Mouse (Mus musculus) lung, embryonic 16.5 days (tissue): Measurements from ENCODE around the gene Cenpa. TPM values are rescaled to one million over a fixed set of nuclear protein-coding genes. Genes with fewer than 3 reads are reported as not detected.

Experiments
- ATAC-seq: fragments of 200-750 bp; cut with Nextera tagmentation; 2 replicates; pipeline ENCODE4 v1.8.0; 2017; ENCODE audit warnings: low read depth, mild to moderate bottlenecking, moderate library complexity
- H3K27ac ChIP-seq: fragments of 300-500 bp; sonication (generic); 2 replicates; pipeline ENCODE4 v1.5.1; 2014; ENCODE audit warnings: mild to moderate bottlenecking, control low read depth, low read length
- H3K27me3 ChIP-seq: fragments of 300-500 bp; sonication (generic); 2 replicates; pipeline ENCODE4 v1.6.1; 2014; ENCODE audit warnings: low read depth, low read length, mixed read lengths; ENCODE audit not compliant: control insufficient read depth, insufficient read depth
- H3K36me3 ChIP-seq: fragments of 300-500 bp; sonication (generic); 2 replicates; pipeline ENCODE4 v1.6.1; 2014; ENCODE audit warnings: low read length; ENCODE audit not compliant: control insufficient read depth, insufficient read depth
- H3K4me1 ChIP-seq: fragments of 300-500 bp; sonication (generic); replicated peaks from 2 replicates; pipeline ENCODE4 v1.6.1; 2014; ENCODE audit warnings: low read length, mixed read lengths; ENCODE audit not compliant: control insufficient read depth, insufficient read depth
- H3K4me2 ChIP-seq: fragments of 300-500 bp; sonication (generic); 2 replicates; pipeline ENCODE4 v1.6.1; 2014; ENCODE audit warnings: low read depth, low read length, control low read depth
- H3K4me3 ChIP-seq: fragments of 300-500 bp; sonication (generic); 2 replicates; pipeline ENCODE4 v1.5.1; 2014; ENCODE audit warnings: mild to moderate bottlenecking, low read length, control low read depth
- H3K9ac ChIP-seq: fragments of 300-500 bp; sonication (generic); 2 replicates; pipeline ENCODE4 v1.6.1; 2014; ENCODE audit warnings: low read length, control low read depth
- H3K9me3 ChIP-seq: fragments of 300-500 bp; sonication (generic); 2 replicates; pipeline ENCODE4 v1.6.1; 2016; ENCODE audit warnings: low read length; ENCODE audit not compliant: control insufficient read depth
- WGBS: fragments of 180-500 bp; shearing (Covaris S2); extraction: QIAGEN DNeasy Blood & Tissue Kit; methylation state at CpG from one replicate; pipeline ENCODE4 v1.1.7; 2014; 5-methylcytosine and 5-hydroxymethylcytosine counted together
- polyA plus RNA-seq: library from polyadenylated mRNA; unstranded; fragments of >200 nt; fragmentation: Nextera tagmentation; extraction: Ambion mirVana; gene quantifications from 2 replicates; pipeline ENCODE4 v1.2.1, GENCODE M21; 2015

Gene Cenpa
- polyA plus RNA-seq, 1 experiment from 2014 or later, result 298 TPM

- peak within 1 kb of the TSS; percentile 52 for H3K4me3 ChIP-seq
- ATAC-seq, result peak; percentile 89
- H3K27me3 ChIP-seq, result peaks cover 41% of the 10 kb centered on the region
- no peak within 1 kb of the TSS for H3K27ac ChIP-seq
- H3K36me3 ChIP-seq, result no peaks in the 10 kb centered on the region
- peaks cover 23% of the 10 kb centered on the region for H3K4me1 ChIP-seq
- peak within 1 kb of the TSS; percentile 60 for H3K9ac ChIP-seq
- no peaks in the 10 kb centered on the region for H3K9me3 ChIP-seq
- 1% methylated on average over 67 of the region's 71 CpGs for WGBS
- peak within 1 kb of the TSS; percentile 95 for H3K4me2 ChIP-seq
Measured at GRCm38 (mm10) chr5:30711147-30712001, 44.8 kb downstream of the Cenpa start, which contains the start of gene Dpysl5. Gene Dpysl5 (plus strand): TSS chr5:30711564.

- no peaks in the 10 kb centered on the region for H3K9me3 ChIP-seq
- H3K36me3 ChIP-seq, result no peaks in the 10 kb centered on the region
- no peak overlapping the region for H3K27ac ChIP-seq
- H3K4me2 ChIP-seq, result peak overlapping the region; percentile 95
- peaks cover 41% of the 10 kb centered on the region for H3K27me3 ChIP-seq
- H3K4me1 ChIP-seq, result peaks cover 23% of the 10 kb centered on the region
- no peak for ATAC-seq
- peak overlapping the region; percentile 52 for H3K4me3 ChIP-seq
- WGBS, result under 1% methylated on average over 14 of the region's 14 CpGs
- H3K9ac ChIP-seq, result peak overlapping the region; percentile 60
Measured at GRCm38 (mm10) chr5:30712002-30712390, 45.4 kb downstream of the Cenpa start.

DNA sequence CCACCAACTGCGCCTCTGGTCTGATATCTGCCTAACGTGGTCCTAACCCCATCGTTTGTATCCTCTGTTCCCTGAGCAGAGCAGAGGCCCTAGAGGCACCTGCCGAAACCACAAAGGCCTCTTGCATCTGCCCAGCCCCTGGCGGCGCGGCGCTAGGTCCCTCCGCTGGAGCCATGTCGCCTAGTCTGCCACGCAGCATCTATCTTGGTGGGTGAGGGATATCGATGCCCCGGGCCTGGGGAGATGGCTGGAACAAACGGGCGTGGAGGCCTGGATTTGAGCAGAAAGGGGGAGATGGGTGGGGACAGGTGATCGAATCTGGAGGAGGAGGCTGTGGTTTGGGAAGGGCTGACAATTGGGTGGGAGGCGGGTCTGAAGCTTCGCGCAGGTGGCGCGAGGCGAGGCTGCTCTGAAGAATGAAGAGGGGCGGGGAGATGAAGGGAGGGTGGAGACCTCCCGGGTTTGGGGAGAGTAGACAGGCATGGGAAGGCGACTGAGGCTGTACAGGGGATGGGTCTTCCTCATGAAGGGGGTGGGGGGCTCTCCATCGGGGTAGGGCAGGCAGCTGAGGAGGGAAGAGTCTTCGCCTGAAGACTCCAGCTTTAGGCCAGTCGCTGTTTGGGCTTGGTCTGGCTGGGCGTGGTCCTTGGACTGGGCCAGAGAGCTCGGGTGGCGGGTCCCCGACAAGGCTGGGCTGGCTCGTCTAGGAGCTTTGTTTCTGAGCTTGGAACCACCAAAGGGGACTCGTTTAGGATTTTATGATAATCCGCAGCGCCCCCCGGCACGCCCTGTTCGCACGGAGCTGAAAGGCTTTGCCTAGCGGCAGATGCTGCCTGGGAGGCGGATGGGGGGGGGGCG is 46.1 kb downstream of the Cenpa start:
- WGBS, result under 1% methylated on average over 43 of the region's 43 CpGs
- no peak for ATAC-seq
- H3K27me3 ChIP-seq, result peaks cover 41% of the 10 kb centered on the region

GRCm38 (mm10) chr5:30713299-30713675 is 46.7 kb downstream of the Cenpa start:
- no peaks in the 10 kb centered on the region for H3K36me3 ChIP-seq
- H3K27me3 ChIP-seq, result peaks cover 39% of the 10 kb centered on the region
- no peak for ATAC-seq
- H3K9ac ChIP-seq, result peak overlapping the region; percentile 30; the same call in 1 of the 2 replicates
- no peaks in the 10 kb centered on the region for H3K9me3 ChIP-seq
- peak overlapping the region; percentile 52 for H3K4me3 ChIP-seq
- WGBS, result under 1% methylated on average over 20 of the region's 20 CpGs
- H3K4me1 ChIP-seq, result peaks cover 25% of the 10 kb centered on the region
- no peak overlapping the region for H3K27ac ChIP-seq
- peak overlapping the region; percentile 95 for H3K4me2 ChIP-seq

More for the DNA sequence above, 46.1 kb downstream of the Cenpa start:
- H3K9me3 ChIP-seq, result no peaks in the 10 kb centered on the region
- H3K27ac ChIP-seq, result no peak overlapping the region
- H3K36me3 ChIP-seq, result no peaks in the 10 kb centered on the region
- H3K4me2 ChIP-seq, result peak overlapping the region; percentile 95
- peaks cover 23% of the 10 kb centered on the region for H3K4me1 ChIP-seq
- peak overlapping the region; percentile 52 for H3K4me3 ChIP-seq
- peak overlapping the region; percentile 60 for H3K9ac ChIP-seq

DNA sequence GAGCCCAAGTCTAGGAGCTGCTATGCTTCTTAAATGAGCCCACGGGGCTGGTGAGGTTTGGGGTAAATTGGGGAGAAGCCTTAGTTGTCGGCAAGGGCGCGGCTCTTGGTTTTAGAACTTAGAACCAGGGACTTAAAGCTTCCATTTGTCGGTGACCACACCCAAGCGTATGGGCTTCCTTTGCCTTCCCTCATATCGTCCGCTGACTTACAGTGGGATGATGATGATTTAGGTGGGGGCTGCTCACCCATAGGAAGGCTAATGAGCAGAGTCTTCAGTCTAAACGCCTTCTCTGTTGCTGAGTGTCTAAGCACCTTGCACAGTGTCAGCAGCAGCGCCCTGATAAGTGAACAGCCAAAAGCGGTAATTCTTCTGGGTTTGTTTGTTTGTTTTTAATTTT is 47.1 kb downstream of the Cenpa start:
- peaks cover 39% of the 10 kb centered on the region for H3K27me3 ChIP-seq

GRCm38 (mm10) chr5:30716311-30716710 is 49.7 kb downstream of the Cenpa start:
- Histone ChIP-seq H3K4me2 (no peak overlapping the region), H3K4me3 (no peak overlapping the region), H3K9ac (no peak overlapping the region), H3K36me3 (no peaks in the 10 kb centered on the region), H3K27me3 (peaks cover 29% of the 10 kb centered on the region), H3K9me3 (no peaks in the 10 kb centered on the region), H3K27ac (no peak overlapping the region), H3K4me1 (peaks cover 18% of the 10 kb centered on the region)
- ATAC-seq, result no peak
- 88% methylated on average over 2 of the region's 2 CpGs for WGBS

More for the DNA sequence above, 47.1 kb downstream of the Cenpa start:
- Histone ChIP-seq H3K27ac (no peak overlapping the region), H3K4me2 (peak overlapping the region; percentile 95), H3K4me3 (peak overlapping the region; percentile 52), H3K9me3 (no peaks in the 10 kb centered on the region), H3K36me3 (no peaks in the 10 kb centered on the region), H3K4me1 (peaks cover 25% of the 10 kb centered on the region), H3K9ac (0 out of 2 replicates have a peak overlapping the region, but pooled peaks have one; percentile 30)
- ATAC-seq, result no peak
- WGBS, result 22% methylated on average over 11 of the region's 11 CpGs

- ATAC-seq, result no peak
- no peak overlapping the region for H3K9ac ChIP-seq
- peak overlapping the region; percentile 43 for H3K27ac ChIP-seq
- H3K4me3 ChIP-seq, result no peak overlapping the region
- H3K36me3 ChIP-seq, result no peaks in the 10 kb centered on the region
- H3K4me1 ChIP-seq, result peaks cover 12% of the 10 kb centered on the region
- H3K4me2 ChIP-seq, result no peak overlapping the region
- WGBS, result 78% methylated on average over 4 of the region's 4 CpGs
- H3K9me3 ChIP-seq, result no peaks in the 10 kb centered on the region
- peaks cover 20% of the 10 kb centered on the region for H3K27me3 ChIP-seq
Measured at GRCm38 (mm10) chr5:30717506-30717905, 50.9 kb downstream of the Cenpa start.

DNA sequence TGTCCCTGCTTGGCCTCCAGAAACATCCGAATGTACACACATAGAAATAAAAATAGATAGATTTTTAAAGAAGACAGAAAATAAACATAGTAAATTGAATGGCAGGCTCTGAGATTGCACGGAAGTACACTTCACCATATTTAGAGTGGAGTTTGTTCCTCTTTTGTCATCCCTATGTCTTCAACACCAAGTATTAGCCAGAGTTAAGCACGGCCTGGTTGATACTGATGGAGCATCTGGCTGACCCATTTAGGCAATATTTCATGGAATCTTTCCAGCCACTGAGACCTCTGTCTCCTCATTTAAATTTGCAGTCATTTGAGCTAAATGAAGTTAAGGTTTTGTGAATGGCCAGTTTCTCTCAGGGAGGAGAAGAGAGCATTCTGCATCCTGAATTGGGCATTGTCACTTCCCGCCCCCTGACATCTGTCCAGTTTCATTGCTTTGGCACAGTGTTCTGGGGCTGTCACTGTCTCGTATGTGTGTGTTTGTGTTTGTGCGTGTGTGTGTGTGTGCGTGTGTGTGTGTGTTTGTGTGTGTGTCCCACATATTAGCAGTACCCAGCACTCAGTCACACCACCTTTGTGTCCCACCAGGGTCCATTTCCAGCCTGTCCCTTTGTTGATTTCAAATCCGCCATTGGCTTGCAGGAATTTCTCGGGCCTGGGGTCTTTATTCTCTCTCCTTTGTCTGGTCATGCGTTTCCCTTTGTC is 51.6 kb downstream of the Cenpa start:
- 56% methylated on average over 10 of the region's 10 CpGs for WGBS
- peaks cover 6% of the 10 kb centered on the region for H3K4me1 ChIP-seq
- no peaks in the 10 kb centered on the region for H3K9me3 ChIP-seq
- peak; percentile 84 for ATAC-seq
- H3K9ac ChIP-seq, result no peak overlapping the region
- H3K27ac ChIP-seq, result peak overlapping the region; percentile 43
- no peak overlapping the region for H3K4me2 ChIP-seq
- peaks cover 13% of the 10 kb centered on the region for H3K27me3 ChIP-seq
- H3K36me3 ChIP-seq, result no peaks in the 10 kb centered on the region
- H3K4me3 ChIP-seq, result no peak overlapping the region
